Mouse (Mus musculus) gastrocnemius, adult 2 months (tissue): ENCODE measurements around the gene Kti12. TPM values are rescaled to one million over a fixed set of nuclear protein-coding genes. Genes with fewer than 3 reads are reported as not detected.

Experiments
- DNase-seq: peaks from one replicate; pipeline ENCODE4 v3.0.0; 2022
- H3K27ac ChIP-seq: fragments of 200-600 bp; 2 replicates; pipeline ENCODE4 v1.8.1; 2022; ENCODE audit warnings: mild to moderate bottlenecking
- H3K4me3 ChIP-seq: fragments of 200-600 bp; 2 replicates; pipeline ENCODE4 v1.8.1; 2022; ENCODE audit warnings: mild to moderate bottlenecking, moderate library complexity
- CTCF ChIP-seq: fragments of 200-600 bp; IDR thresholded peaks from 2 replicates; pipeline ENCODE4 v1.8.1; 2022; ENCODE audit warnings: antibody characterized with exemption, mild to moderate bottlenecking, moderate library complexity
- intact Hi-C: fragments of 180-260 bp; cut with DNase I; formaldehyde crosslinking; loops from one replicate; pipeline ENCODE4 v1.15.1; 2025
- total RNA-seq, 2 experiments: library from RNA; stranded (reverse); gene quantifications; 2 replicates each; pipeline ENCODE4 v1.2.3; 2021

Kti12 gene
- total RNA-seq, 2 experiments from 2014 or later = 21.2 to 26.9 TPM

- peak within 1 kb of the TSS; percentile 94 for H3K27ac ChIP-seq
- intact Hi-C loops = no loop called here
- H3K4me3 ChIP-seq = peak within 1 kb of the TSS; percentile 90
- DNase-seq = peak; percentile 88
- no peak for TF ChIP-seq CTCF
These were observed 13.2 kb upstream of the Kti12 start, which contains the start of gene Txndc12 for GRCm38 (mm10) chr4:108834115-108834970. Txndc12 (plus strand) TSS chr4:108834601.

GRCm38 (mm10) chr4:108834971-108835311 lies 12.6 kb upstream of the Kti12 start:
- DNase-seq = peak; percentile 23
- TF ChIP-seq CTCF = no peak
- intact Hi-C loops = no loop called here
- H3K4me3 ChIP-seq = peak overlapping the region; percentile 90
- peak overlapping the region; percentile 94 for H3K27ac ChIP-seq

- H3K27ac ChIP-seq = peak overlapping the region; percentile 94
- TF ChIP-seq CTCF = no peak
- intact Hi-C loops = no loop called here
- H3K4me3 ChIP-seq = peak overlapping the region; percentile 90
- DNase-seq = no peak
These were observed 12.1 kb upstream of the Kti12 start for GRCm38 (mm10) chr4:108835496-108835895.

GRCm38 (mm10) chr4:108838031-108838430 lies 9.6 kb upstream of the Kti12 start:
- DNase-seq = peak; percentile 67
- intact Hi-C loops = no loop called here
- H3K27ac ChIP-seq = peak overlapping the region; percentile 73
- TF ChIP-seq CTCF = no peak
- H3K4me3 ChIP-seq = no peak overlapping the region; the same call in 1 of the 2 replicates

- intact Hi-C loops = no loop called here
- Histone ChIP-seq H3K4me3 (no peak overlapping the region), H3K27ac (no peak overlapping the region)
- no peak for DNase-seq
- TF ChIP-seq CTCF = no peak
These were observed 5.5 kb upstream of the Kti12 start for GRCm38 (mm10) chr4:108841920-108842578.

GRCm38 (mm10) chr4:108843336-108843735 lies 4.2 kb upstream of the Kti12 start:
- intact Hi-C loops = no loop called here
- Histone ChIP-seq H3K27ac (no peak overlapping the region), H3K4me3 (no peak overlapping the region)
- no peak for DNase-seq
- no peak for TF ChIP-seq CTCF

GRCm38 (mm10) chr4:108845824-108846569 lies 1.6 kb upstream of the Kti12 start:
- Histone ChIP-seq H3K27ac (no peak overlapping the region), H3K4me3 (no peak overlapping the region)
- intact Hi-C loops = no loop called here
- DNase-seq = no peak
- no peak for TF ChIP-seq CTCF

- DNase-seq = peak; percentile 68
- H3K4me3 ChIP-seq = peak within 1 kb of the TSS; percentile 98
- intact Hi-C loops = no loop called here
- H3K27ac ChIP-seq = peak within 1 kb of the TSS; percentile 89
- no peak for TF ChIP-seq CTCF
These were observed 892 bp downstream of the Kti12 start, which contains the start of gene A730015C16Rik for GRCm38 (mm10) chr4:108848505-108848848. A730015C16Rik (minus strand) TSS chr4:108848619.

GRCm38 (mm10) chr4:108866806-108867205 lies 19.2 kb downstream of the Kti12 start:
- TF ChIP-seq CTCF = no peak
- DNase-seq = no peak
- intact Hi-C loops = no loop called here

GRCm38 (mm10) chr4:108869730-108870374 lies 22.3 kb downstream of the Kti12 start:
- Histone ChIP-seq H3K4me3 (no peak overlapping the region), H3K27ac (no peak overlapping the region)
- peak; percentile 95 for TF ChIP-seq CTCF
- intact Hi-C loops = loop anchor here (1.0 to 5.0 kb wide), 4 partner anchors 107 to 297 kb away; no protein-coding TSS in a partner anchor
- DNase-seq = peak; percentile 67

More at GRCm38 (mm10) chr4:108866806-108867205, 19.2 kb downstream of the Kti12 start:
- no peak overlapping the region for H3K4me3 ChIP-seq
- H3K27ac ChIP-seq = no peak overlapping the region

GRCm38 (mm10) chr4:108873746-108874145 lies 26.2 kb downstream of the Kti12 start:
- no peak overlapping the region for H3K27ac ChIP-seq

GRCm38 (mm10) chr4:108877901-108878300 lies 30.3 kb downstream of the Kti12 start:
- no peak for TF ChIP-seq CTCF
- intact Hi-C loops = no loop called here
- Histone ChIP-seq H3K4me3 (no peak overlapping the region), H3K27ac (no peak overlapping the region)
- no peak for DNase-seq

More at GRCm38 (mm10) chr4:108873746-108874145, 26.2 kb downstream of the Kti12 start:
- H3K4me3 ChIP-seq = no peak overlapping the region
- TF ChIP-seq CTCF = no peak
- intact Hi-C loops = loop anchor here (5.0 kb wide), 3 partner anchors 144 to 294 kb away; no protein-coding TSS in a partner anchor
- DNase-seq = no peak
